Mouse (Mus musculus): ENCODE results near the gene Fmn2. TPM values are rescaled to one million over a fixed set of nuclear protein-coding genes. Genes with fewer than 3 reads are reported as not detected.

Fmn2 gene
- polyA plus RNA-seq, 1 experiment, result 24.3 TPM

DNA sequence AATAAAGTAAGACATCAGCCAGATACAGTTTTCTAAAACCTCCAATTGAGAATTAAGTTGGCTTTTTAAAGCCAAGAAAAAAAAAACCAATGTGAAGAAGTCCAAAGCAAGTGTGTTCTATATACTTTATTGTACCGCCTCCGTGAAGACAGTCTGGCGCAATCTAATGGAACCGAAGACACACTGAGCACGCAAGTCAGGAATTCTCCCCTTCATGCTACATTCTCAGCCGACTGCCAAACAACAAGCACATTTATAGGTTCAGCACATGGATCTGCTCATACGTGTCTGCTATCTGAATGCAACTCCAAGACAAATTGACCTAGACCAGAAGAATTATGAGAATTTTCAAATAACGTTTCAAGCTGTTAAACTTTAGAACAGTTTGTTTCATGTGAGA, 169.2 kb downstream of the Fmn2 start:
- no peaks in the 10 kb centered on the region for H3K4me1 ChIP-seq (ENCODE audit: control insufficient read depth, insufficient read depth, low read length)
- no peaks in the 10 kb centered on the region for H3K27me3 ChIP-seq (ENCODE audit: control insufficient read depth, insufficient read depth, low read length)
- DNase-seq, result no peak
- H3K27ac ChIP-seq (ENCODE audit: insufficient read depth, low read length), result no peak overlapping the region
- no peak overlapping the region for H3K4me3 ChIP-seq (replicated peaks; ENCODE audit: insufficient read depth, low read depth, low read length)
- no peak for TF ChIP-seq POLR2A (IDR thresholded peaks at IDR 0.05; ENCODE audit: borderline replicate concordance, insufficient read depth, low read length)
- TF ChIP-seq CTCF (IDR thresholded peaks at IDR 0.05; ENCODE audit: borderline replicate concordance, insufficient read depth, low read depth, low read length), result no peak
- 94% methylated on average over 8 of the region's 8 CpGs for WGBS

- Histone ChIP-seq H3K4me3 (replicated peaks; ENCODE audit: insufficient read depth, low read depth, low read length) (no peak overlapping the region), H3K27me3 (ENCODE audit: control insufficient read depth, insufficient read depth, low read length) (no peaks in the 10 kb centered on the region), H3K4me1 (ENCODE audit: control insufficient read depth, insufficient read depth, low read length) (no peaks in the 10 kb centered on the region; the same call in 1 of the 2 replicates), H3K27ac (ENCODE audit: insufficient read depth, low read length) (no peak overlapping the region)
- 69% methylated on average over 8 of the region's 8 CpGs for WGBS
- TF ChIP-seq POLR2A (IDR thresholded peaks at IDR 0.05; ENCODE audit: borderline replicate concordance, insufficient read depth, low read length) (no peak), CTCF (IDR thresholded peaks at IDR 0.05; ENCODE audit: borderline replicate concordance, insufficient read depth, low read depth, low read length) (no peak)
- no peak for DNase-seq
Observed at GRCm38 (mm10) chr1:174674586-174674985, 173.0 kb downstream of the Fmn2 start.

GRCm38 (mm10) chr1:174675316-174675715, 173.7 kb downstream of the Fmn2 start:
- TF ChIP-seq CTCF (IDR thresholded peaks at IDR 0.05; ENCODE audit: borderline replicate concordance, insufficient read depth, low read depth, low read length) (no peak), POLR2A (IDR thresholded peaks at IDR 0.05; ENCODE audit: borderline replicate concordance, insufficient read depth, low read length) (no peak)
- DNase-seq, result no peak
- 84% methylated on average over 6 of the region's 6 CpGs for WGBS
- H3K27ac ChIP-seq (ENCODE audit: insufficient read depth, low read length), result no peak overlapping the region
- no peaks in the 10 kb centered on the region for H3K27me3 ChIP-seq (ENCODE audit: control insufficient read depth, insufficient read depth, low read length)
- no peak overlapping the region for H3K4me3 ChIP-seq (replicated peaks; ENCODE audit: insufficient read depth, low read depth, low read length)
- H3K4me1 ChIP-seq (ENCODE audit: control insufficient read depth, insufficient read depth, low read length), result no peaks in the 10 kb centered on the region; the same call in 1 of the 2 replicates

DNA sequence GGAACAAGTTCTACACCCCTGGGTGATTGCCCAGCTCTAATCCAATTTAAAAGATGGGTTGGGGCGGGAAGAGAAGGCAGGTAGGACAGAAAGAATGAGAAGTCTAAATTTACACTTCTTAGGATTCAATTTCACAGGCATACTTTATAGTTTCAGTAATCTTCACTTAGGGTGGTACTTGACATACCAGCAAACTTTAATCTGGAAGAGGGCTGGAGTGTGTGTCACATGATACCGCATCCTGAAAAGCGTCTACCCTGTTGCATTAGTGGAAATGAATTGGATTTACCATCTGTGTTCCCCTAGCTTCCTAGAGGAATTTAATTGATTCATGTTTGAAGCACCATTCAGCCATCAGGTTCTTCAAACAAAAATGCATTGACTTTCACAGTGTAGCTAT, 174.6 kb downstream of the Fmn2 start:
- no peaks in the 10 kb centered on the region for H3K27me3 ChIP-seq (ENCODE audit: control insufficient read depth, insufficient read depth, low read length)
- DNase-seq, result no peak
- H3K4me1 ChIP-seq (ENCODE audit: control insufficient read depth, insufficient read depth, low read length), result no peaks in the 10 kb centered on the region; the same call in 1 of the 2 replicates
- H3K27ac ChIP-seq (ENCODE audit: insufficient read depth, low read length), result no peak overlapping the region
- no peak overlapping the region for H3K4me3 ChIP-seq (replicated peaks; ENCODE audit: insufficient read depth, low read depth, low read length)
- TF ChIP-seq POLR2A (IDR thresholded peaks at IDR 0.05; ENCODE audit: borderline replicate concordance, insufficient read depth, low read length) (no peak), CTCF (IDR thresholded peaks at IDR 0.05; ENCODE audit: borderline replicate concordance, insufficient read depth, low read depth, low read length) (no peak)
- 95% methylated on average over 3 of the region's 3 CpGs for WGBS

DNA sequence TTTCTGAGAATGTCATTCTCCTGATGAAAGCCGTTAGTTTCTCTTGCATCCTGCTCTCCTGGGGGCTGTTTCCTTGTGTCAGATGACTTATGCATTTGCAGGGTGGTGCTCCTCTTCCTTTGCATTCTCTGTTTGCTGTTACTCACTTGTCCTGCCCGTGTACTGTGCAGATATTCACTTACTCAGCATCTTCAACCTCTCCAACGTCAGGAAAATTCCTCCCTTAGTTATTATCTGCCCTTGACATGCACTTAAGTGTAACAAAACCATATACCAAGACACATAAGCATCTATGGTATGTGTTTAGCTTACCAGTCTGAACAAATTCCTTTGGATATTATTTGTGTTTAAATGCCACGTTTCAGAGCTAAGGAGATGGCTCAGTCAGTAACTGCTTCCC, 175.6 kb downstream of the Fmn2 start:
- WGBS, result 84% methylated on average over 4 of the region's 4 CpGs
- Histone ChIP-seq H3K4me1 (ENCODE audit: control insufficient read depth, insufficient read depth, low read length) (no peaks in the 10 kb centered on the region; the same call in 1 of the 2 replicates), H3K4me3 (replicated peaks; ENCODE audit: insufficient read depth, low read depth, low read length) (no peak overlapping the region), H3K27me3 (ENCODE audit: control insufficient read depth, insufficient read depth, low read length) (no peaks in the 10 kb centered on the region), H3K27ac (ENCODE audit: insufficient read depth, low read length) (no peak overlapping the region)
- DNase-seq, result no peak
- TF ChIP-seq CTCF (IDR thresholded peaks at IDR 0.05; ENCODE audit: borderline replicate concordance, insufficient read depth, low read depth, low read length) (no peak), POLR2A (IDR thresholded peaks at IDR 0.05; ENCODE audit: borderline replicate concordance, insufficient read depth, low read length) (no peak)

GRCm38 (mm10) chr1:174689301-174689700, 187.7 kb downstream of the Fmn2 start:
- WGBS, result 77% methylated on average over 2 of the region's 2 CpGs
- Histone ChIP-seq H3K27me3 (ENCODE audit: control insufficient read depth, insufficient read depth, low read length) (no peaks in the 10 kb centered on the region), H3K4me1 (ENCODE audit: control insufficient read depth, insufficient read depth, low read length) (no peaks in the 10 kb centered on the region), H3K27ac (ENCODE audit: insufficient read depth, low read length) (no peak overlapping the region), H3K4me3 (replicated peaks; ENCODE audit: insufficient read depth, low read depth, low read length) (no peak overlapping the region)
- TF ChIP-seq POLR2A (IDR thresholded peaks at IDR 0.05; ENCODE audit: borderline replicate concordance, insufficient read depth, low read length), result no peak
- TF ChIP-seq CTCF (IDR thresholded peaks at IDR 0.05; ENCODE audit: borderline replicate concordance, insufficient read depth, low read depth, low read length), result no peak
- DNase-seq, result no peak

DNA sequence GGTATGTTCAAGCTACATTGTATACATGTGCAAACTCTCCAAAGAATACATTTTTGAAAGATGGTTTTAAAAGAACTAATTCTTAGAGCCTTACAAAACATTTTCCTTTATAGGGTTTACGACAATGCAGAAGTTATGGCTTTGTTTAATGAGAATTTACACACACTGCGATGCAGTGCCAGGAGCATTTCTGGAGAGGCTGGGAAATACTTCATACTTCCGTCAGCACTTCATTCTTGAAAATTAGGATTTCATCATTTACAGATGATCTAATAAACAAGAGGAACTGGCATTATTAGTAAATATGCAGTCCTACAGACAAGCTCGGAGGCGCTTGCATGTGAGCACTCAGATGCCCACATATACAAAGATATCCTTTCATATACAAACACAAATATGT, 199.2 kb downstream of the Fmn2 start:
- no peak overlapping the region for H3K27ac ChIP-seq (ENCODE audit: insufficient read depth, low read length)
- H3K4me1 ChIP-seq (ENCODE audit: control insufficient read depth, insufficient read depth, low read length), result peaks cover 7% of the 10 kb centered on the region; the same call in 1 of the 2 replicates
- 97% methylated on average over 5 of the region's 5 CpGs for WGBS

GRCm38 (mm10) chr1:174701835-174702234, 200.2 kb downstream of the Fmn2 start:
- Histone ChIP-seq H3K4me3 (replicated peaks; ENCODE audit: insufficient read depth, low read depth, low read length) (no peak overlapping the region), H3K27ac (ENCODE audit: insufficient read depth, low read length) (no peak overlapping the region)
- TF ChIP-seq CTCF (IDR thresholded peaks at IDR 0.05; ENCODE audit: borderline replicate concordance, insufficient read depth, low read depth, low read length) (no peak), POLR2A (IDR thresholded peaks at IDR 0.05; ENCODE audit: borderline replicate concordance, insufficient read depth, low read length) (no peak)

More for the DNA sequence above, 199.2 kb downstream of the Fmn2 start:
- Histone ChIP-seq H3K27me3 (ENCODE audit: control insufficient read depth, insufficient read depth, low read length) (no peaks in the 10 kb centered on the region), H3K4me3 (replicated peaks; ENCODE audit: insufficient read depth, low read depth, low read length) (no peak overlapping the region)
- no peak for DNase-seq
- TF ChIP-seq POLR2A (IDR thresholded peaks at IDR 0.05; ENCODE audit: borderline replicate concordance, insufficient read depth, low read length), result no peak
- TF ChIP-seq CTCF (IDR thresholded peaks at IDR 0.05; ENCODE audit: borderline replicate concordance, insufficient read depth, low read depth, low read length), result no peak

More at GRCm38 (mm10) chr1:174701835-174702234, 200.2 kb downstream of the Fmn2 start:
- Histone ChIP-seq H3K4me1 (ENCODE audit: control insufficient read depth, insufficient read depth, low read length) (peaks cover 7% of the 10 kb centered on the region; the same call in 1 of the 2 replicates), H3K27me3 (ENCODE audit: control insufficient read depth, insufficient read depth, low read length) (no peaks in the 10 kb centered on the region)
- 65% methylated on average over 5 of the region's 5 CpGs for WGBS
- no peak for DNase-seq
